Mouse (Mus musculus) hindbrain, postnatal 0 days (tissue): ENCODE measurements around the gene Spata19. TPM values are rescaled to one million over a fixed set of nuclear protein-coding genes. Genes with fewer than 3 reads are reported as not detected.

Experiments
- ATAC-seq: fragments of 200-750 bp; cut with Nextera tagmentation; 2 replicates; pipeline ENCODE4 v1.8.0; 2017; ENCODE audit warnings: mild to moderate bottlenecking, moderate TSS enrichment, moderate library complexity
- DNase-seq: peaks from one replicate; pipeline ENCODE4 v3.0.0-alpha.2; 2015; ENCODE audit warnings: low spot score
- H3K27ac ChIP-seq: fragments of 300-500 bp; sonication (generic); 2 replicates; pipeline ENCODE4 v1.5.1; 2014; ENCODE audit warnings: mild to moderate bottlenecking
- H3K27me3 ChIP-seq: fragments of 300-500 bp; sonication (generic); 2 replicates; pipeline ENCODE4 v1.6.1; 2014; ENCODE audit warnings: low read length, mixed read lengths; ENCODE audit not compliant: insufficient read depth
- H3K36me3 ChIP-seq: fragments of 300-500 bp; sonication (generic); 2 replicates; pipeline ENCODE4 v1.6.1; 2014; ENCODE audit warnings: low read length, mixed read lengths; ENCODE audit not compliant: insufficient read depth
- H3K4me1 ChIP-seq: fragments of 300-500 bp; sonication (generic); 2 replicates; pipeline ENCODE4 v1.6.1; 2014; ENCODE audit warnings: antibody characterized with exemption, low read length, mixed read lengths; ENCODE audit not compliant: insufficient read depth
- H3K4me2 ChIP-seq: fragments of 300-500 bp; sonication (generic); 2 replicates; pipeline ENCODE4 v1.6.1; 2014; ENCODE audit warnings: low read depth, mild to moderate bottlenecking, low read length, moderate library complexity, mixed read lengths
- H3K4me3 ChIP-seq: fragments of 300-500 bp; sonication (generic); 2 replicates; pipeline ENCODE4 v1.5.1; 2014; ENCODE audit warnings: low read length
- H3K9ac ChIP-seq: fragments of 300-500 bp; sonication (generic); replicated peaks from 2 replicates; pipeline ENCODE4 v1.6.1; 2014; ENCODE audit warnings: mild to moderate bottlenecking, low read length, moderate library complexity, mixed read lengths
- H3K9me3 ChIP-seq: fragments of 300-500 bp; sonication (generic); 2 replicates; pipeline ENCODE4 v1.6.1; 2016; ENCODE audit warnings: low read length, mixed read lengths
- CTCF ChIP-seq: IDR thresholded peaks from 2 replicates; pipeline ENCODE4 v1.5.1; 2016; ENCODE audit warnings: antibody characterized with exemption, control low read depth, low read depth
- WGBS: fragments of 180-500 bp; shearing (Covaris S2); extraction: QIAGEN DNeasy Blood & Tissue Kit; methylation state at CpG from one replicate; pipeline ENCODE4 v1.1.7; 2014; 5-methylcytosine and 5-hydroxymethylcytosine counted together
- polyA plus RNA-seq: library from polyadenylated mRNA; unstranded; fragments of >200 nt; fragmentation: Nextera tagmentation; extraction: Ambion mirVana; gene quantifications from 2 replicates; pipeline ENCODE4 v1.2.1, GENCODE M21; 2015
- total RNA-seq: library from RNA; depleted of rRNA; stranded (reverse); fragments of >200 nt; gene quantifications from 2 replicates; pipeline ENCODE4 v1.2.3, GENCODE M21; 2014; rRNA removed

The Spata19 gene
- total and polyA plus RNA-seq, 2 experiments from 2014 or later: not detected

- ATAC-seq (0 out of 2 replicates have a peak, but pooled peaks have one; percentile 59), DNase-seq (peak; percentile 68)
- TF ChIP-seq CTCF: no peak
- Histone ChIP-seq H3K4me2 (no peak overlapping the region), H3K27me3 (no peaks in the 10 kb centered on the region), H3K9me3 (no peaks in the 10 kb centered on the region), H3K36me3 (no peaks in the 10 kb centered on the region), H3K27ac (peak overlapping the region; percentile 32; the same call in 1 of the 2 replicates), H3K4me3 (no peak overlapping the region), H3K9ac (no peak overlapping the region), H3K4me1 (0 out of 2 replicates have a peak, but pooled peaks cover 20% of the 10 kb centered on the region)
- WGBS: 43% methylated on average over 7 of the region's 7 CpGs
These were observed 40.9 kb downstream of the Spata19 start for GRCm38 (mm10) chr9:27437391-27438061.

- ATAC-seq (no peak; the same call in 1 of the 2 replicates), DNase-seq (peak; percentile 15)
- Histone ChIP-seq H3K4me2 (0 out of 2 replicates have a peak overlapping the region, but pooled peaks have one; percentile 13), H3K27me3 (no peaks in the 10 kb centered on the region), H3K9ac (no peak overlapping the region), H3K4me3 (no peak overlapping the region), H3K36me3 (no peaks in the 10 kb centered on the region), H3K27ac (no peak overlapping the region), H3K9me3 (no peaks in the 10 kb centered on the region), H3K4me1 (0 out of 2 replicates have a peak, but pooled peaks cover 5% of the 10 kb centered on the region)
- TF ChIP-seq CTCF: no peak
- 23% methylated on average over 9 of the region's 9 CpGs for whole genome bisulfite sequencing
These were observed 53.3 kb downstream of the Spata19 start for GRCm38 (mm10) chr9:27449780-27450422.

Other genes starting within 250 kb of the Spata19 start
- gene Jam3, start 241.4 kb upstream of the Spata19 start, total RNA-seq: 33.8 and 37.6 TPM in 2 replicates
- gene Jam3, start 241.4 kb upstream of the Spata19 start, polyA plus RNA-seq: 28.9 and 32.6 TPM in 2 replicates
- 86.5 and 89.9 TPM in 2 replicates for gene Igsf9b, start 97.6 kb upstream of the Spata19 start, total RNA-seq
- 20.4 and 21.4 TPM in 2 replicates for gene Igsf9b, start 97.6 kb upstream of the Spata19 start, polyA plus RNA-seq